ENCODE assay signal across 13 mouse cellular contexts in the genomic region with DNA sequence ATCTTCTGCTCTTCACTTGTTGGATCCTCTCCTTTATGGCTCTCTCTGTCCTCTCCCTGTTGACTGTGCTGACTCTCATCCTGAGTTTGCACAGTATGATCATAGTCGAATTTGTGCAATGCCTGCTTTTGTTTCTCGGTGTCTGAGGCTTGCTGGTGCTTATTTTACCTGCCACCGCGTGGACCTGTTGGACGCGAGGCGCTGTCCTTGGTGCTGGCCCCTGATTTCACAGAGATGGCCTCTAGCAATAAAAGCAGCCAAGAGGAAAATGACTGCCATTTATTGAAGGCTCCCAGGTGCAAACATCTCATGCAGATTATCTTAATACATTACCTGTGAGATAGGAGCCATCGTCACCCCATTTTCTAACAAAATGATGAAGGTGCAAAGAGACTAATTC. TPM values are rescaled to one million over a fixed set of nuclear protein-coding genes. Genes with fewer than 3 reads are reported as not detected.
DNase-seq lines count a peak whose midpoint lies in the region; ATAC-seq and TF ChIP-seq lines count a peak whose summit lies in the region.
"Had no signal": no experiment of that assay in that cellular context is flagged by ENCODE, and none has a peak within 500 bp of the region (broad histone marks: within the 10 kb centered on the region; RNA-seq: fewer than 3 reads in every experiment).

No protein-coding gene starts in this region.

- TF ChIP-seq POLR2A in cerebellum, adult 2 months (IDR thresholded peaks at IDR 0.05; ENCODE audit: borderline replicate concordance, insufficient read depth, low read length), result no peak

- no peak for TF ChIP-seq CTCF in cerebellum, adult 2 months (IDR thresholded peaks at IDR 0.05; ENCODE audit: borderline replicate concordance, insufficient read depth, low read depth, low read length)

- no peak overlapping the region for H3K4me3 ChIP-seq in intestine, embryonic 14.5 days (ENCODE audit: low read depth, low read length)
- H3K4me3 ChIP-seq in intestine, embryonic 16.5 days (ENCODE audit: low read length), result no peak overlapping the region
- H3K4me3 ChIP-seq in cerebellum, adult 2 months (replicated peaks; ENCODE audit: insufficient read depth, low read depth, low read length), result no peak overlapping the region
- H3K4me3 ChIP-seq: embryonic facial prominence, embryonic 13.5 days; limb, embryonic 12.5 days had no signal

- H3K9me3 ChIP-seq in intestine, embryonic 14.5 days (ENCODE audit: control insufficient read depth, low read length), result no peaks in the 10 kb centered on the region
- no peaks in the 10 kb centered on the region for H3K9me3 ChIP-seq in intestine, embryonic 16.5 days (ENCODE audit: control insufficient read depth, low read length)
- H3K9me3 ChIP-seq: embryonic facial prominence, embryonic 13.5 days; G1E; limb, embryonic 12.5 days had no signal

- 22% methylated on average over 8 of the region's 8 CpGs for WGBS in intestine, embryonic 14.5 days
- 24% methylated on average over 8 of the region's 8 CpGs for WGBS in intestine, embryonic 16.5 days
- WGBS in cerebellum, adult 2 months, result 50% methylated on average over 8 of the region's 8 CpGs

- no peaks in the 10 kb centered on the region for H3K4me1 ChIP-seq in intestine, embryonic 14.5 days (replicated peaks; ENCODE audit: control insufficient read depth, insufficient read depth, low read length)
- no peaks in the 10 kb centered on the region for H3K4me1 ChIP-seq in intestine, embryonic 16.5 days (ENCODE audit: control insufficient read depth, insufficient read depth, low read length)
- no peaks in the 10 kb centered on the region for H3K4me1 ChIP-seq in cerebellum, adult 2 months (ENCODE audit: control insufficient read depth, insufficient read depth, low read length)
- H3K4me1 ChIP-seq: embryonic facial prominence, embryonic 13.5 days; limb, embryonic 12.5 days had no signal

- no peak overlapping the region for H3K9ac ChIP-seq in intestine, embryonic 14.5 days (ENCODE audit: low read length)
- H3K9ac ChIP-seq in intestine, embryonic 16.5 days (ENCODE audit: low read depth, low read length), result no peak overlapping the region
- H3K9ac ChIP-seq: embryonic facial prominence, embryonic 13.5 days; limb, embryonic 12.5 days had no signal

- no peaks in the 10 kb centered on the region for H3K27me3 ChIP-seq in intestine, embryonic 14.5 days (replicated peaks; ENCODE audit: control insufficient read depth, insufficient read depth, low read length)
- no peaks in the 10 kb centered on the region for H3K27me3 ChIP-seq in intestine, embryonic 16.5 days (replicated peaks; ENCODE audit: control insufficient read depth, insufficient read depth, low read length)
- H3K27me3 ChIP-seq in cerebellum, adult 2 months (ENCODE audit: control insufficient read depth, insufficient read depth, low read length), result no peaks in the 10 kb centered on the region
- H3K27me3 ChIP-seq: embryonic facial prominence, embryonic 13.5 days; limb, embryonic 12.5 days had no signal

- H3K4me2 ChIP-seq in intestine, embryonic 14.5 days (ENCODE audit: low read length), result no peak overlapping the region
- H3K4me2 ChIP-seq in intestine, embryonic 16.5 days (ENCODE audit: low read depth, low read length), result no peak overlapping the region
- H3K4me2 ChIP-seq: embryonic facial prominence, embryonic 13.5 days; limb, embryonic 12.5 days; midbrain, embryonic 11.5 days had no signal

- ATAC-seq in intestine, embryonic 14.5 days (replicated peaks; ENCODE audit: low FRiP score, low TSS enrichment, low read depth), result no peak
- no peak for ATAC-seq in intestine, embryonic 16.5 days

- peak; percentile 73 for DNase-seq in intestine, embryonic 14.5 days (ENCODE audit: low spot score)
- DNase-seq in thymus, postnatal 4 days, result peak; percentile 40
- DNase-seq in thymus, adult 18-20 months, result no peak
- peak; percentile 30 for DNase-seq in embryo, embryonic 9.5 days (ENCODE audit: extremely low spot score)
- DNase-seq in cerebellum, adult 2 months, result no peak
- no peak for DNase-seq in right cerebral cortex, postnatal 25 days
- DNase-seq: kidney, postnatal 14 days had no signal

- H3K36me3 ChIP-seq in intestine, embryonic 14.5 days (ENCODE audit: control insufficient read depth, insufficient read depth, low read length), result 0 out of 2 replicates have a peak, but pooled peaks cover 7% of the 10 kb centered on the region
- H3K36me3 ChIP-seq in intestine, embryonic 16.5 days (ENCODE audit: control insufficient read depth, insufficient read depth, low read length), result peaks cover 9% of the 10 kb centered on the region; the same call in 1 of the 2 replicates
- H3K36me3 ChIP-seq: embryonic facial prominence, embryonic 13.5 days; G1E; limb, embryonic 12.5 days had no signal

- H3K27ac ChIP-seq in intestine, embryonic 14.5 days (ENCODE audit: low read depth), result no peak overlapping the region
- H3K27ac ChIP-seq in intestine, embryonic 16.5 days (ENCODE audit: low read length), result no peak overlapping the region
- no peak overlapping the region for H3K27ac ChIP-seq in cerebellum, adult 2 months (ENCODE audit: insufficient read depth, low read length)
- H3K27ac ChIP-seq: embryonic facial prominence, embryonic 13.5 days; limb, embryonic 12.5 days had no signal

RNA-seq across cellular contexts. Expression of a gene that starts 37.5 kb away (rescaled TPM):
- 40.6 and 40.8 TPM in 2 replicates for polyA plus RNA-seq in intestine, embryonic 14.5 days (2014; fragmentation: Nextera tagmentation; extraction: Ambion mirVana)
- 22.2 and 22.9 TPM in 2 replicates for polyA plus RNA-seq in intestine, embryonic 16.5 days (2015; fragmentation: Nextera tagmentation; extraction: Ambion mirVana)
- 23.7 and 28.0 TPM in 2 replicates for polyA plus RNA-seq in cerebellum, adult 2 months (2012; rRNA removed)

RNA-seq across cellular contexts. Expression of a gene that starts 58.0 kb away (rescaled TPM):
- polyA plus RNA-seq in intestine, embryonic 14.5 days (2014; fragmentation: Nextera tagmentation; extraction: Ambion mirVana), result 89.8 and 90.5 TPM in 2 replicates
- 86.6 and 88.5 TPM in 2 replicates for polyA plus RNA-seq in intestine, embryonic 16.5 days (2015; fragmentation: Nextera tagmentation; extraction: Ambion mirVana)
- polyA plus RNA-seq in cerebellum, adult 2 months (2012; rRNA removed), result 0.02 and 0.03 TPM in 2 replicates
- polyA plus RNA-seq: embryonic facial prominence, embryonic 13.5 days; heart, embryonic 14.5 days; limb, embryonic 12.5 days; midbrain, embryonic 11.5 days had no signal

Comparison
In these comparisons a context has a peak if more than half of its experiments do, and no peak if none do; other contexts are left out.
1. DNase-seq: peak in intestine, embryonic 14.5 days (single experiment), thymus, postnatal 4 days (single experiment) and embryo, embryonic 9.5 days (single experiment); none in thymus, adult 18-20 months (0 of 2), cerebellum, adult 2 months (0 of 2) and right cerebral cortex, postnatal 25 days (single experiment).
2. RNA of a gene that starts 58.0 kb away (polyA plus RNA-seq): 89.8 to 90.5 TPM in intestine, embryonic 14.5 days and 86.6 to 88.5 TPM in intestine, embryonic 16.5 days; 0.02 to 0.03 TPM in cerebellum, adult 2 months; every median in the first group is over 10 times any median in the second.